Mouse (Mus musculus) B cell, adult 2 months (primary cell): ENCODE measurements at regions not wholly inside any gene's neighbourhood (a gene's known extent, or its start where the extent isn't known, plus 50 kb on each side); places are given as distances from the start of the nearest gene placed in this dataset.

Experiments
- DNase-seq, 2 experiments: peaks; one replicate each; pipeline ENCODE4 v3.0.0; 2022

- DNase-seq, result no peak
Observed at GRCm38 (mm10) chr15:97577196-97577595, 128.4 kb downstream of the Rpap3 start.

DNA sequence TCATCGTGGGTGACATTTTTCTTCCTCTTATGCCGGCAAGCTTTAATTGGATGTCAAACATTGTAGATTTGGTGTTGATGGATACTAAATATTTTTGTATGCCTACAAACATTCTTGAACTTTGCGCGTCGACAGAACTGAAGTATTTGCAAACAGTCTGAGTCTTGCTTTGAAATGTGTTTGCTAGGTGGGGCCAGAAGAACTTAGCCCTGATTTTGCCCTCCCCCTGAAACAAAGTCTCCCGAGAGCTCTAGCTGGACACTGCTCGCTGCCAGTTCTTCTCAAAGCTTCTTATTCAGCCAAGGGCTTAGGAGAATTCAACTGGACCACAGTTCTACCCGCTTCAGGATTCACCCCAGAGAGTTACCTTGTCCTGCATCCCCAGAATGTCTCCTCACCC, 133.0 kb downstream of the Rpap3 start:
- DNase-seq, result no peak

- DNase-seq, result no peak
Observed at GRCm38 (mm10) chr15:97571885-97572284, 133.7 kb downstream of the Rpap3 start.

DNA sequence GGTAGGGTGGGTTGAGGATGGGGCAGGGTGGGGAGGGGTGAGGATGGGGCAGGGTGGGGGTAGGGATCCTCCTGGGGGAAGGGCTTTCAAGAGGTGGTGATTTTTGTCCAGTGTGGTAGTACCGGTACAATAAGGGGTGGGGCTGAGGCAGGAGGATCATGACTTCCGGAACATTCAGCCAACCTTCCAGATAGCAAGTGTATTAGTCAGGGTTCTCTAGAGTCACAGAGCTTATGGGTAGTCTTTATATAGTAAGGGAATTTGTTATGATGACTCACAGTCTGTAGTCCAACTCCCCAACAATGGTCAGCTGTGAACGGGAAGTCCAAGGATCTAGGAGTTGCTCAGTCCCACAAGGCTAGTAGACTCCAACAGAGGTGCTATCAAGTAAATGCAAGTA, 145.5 kb downstream of the Rpap3 start:
- DNase-seq, result no peak

- DNase-seq, result no peak
Observed at GRCm38 (mm10) chr15:97558725-97559124, 146.9 kb downstream of the Rpap3 start.

GRCm38 (mm10) chr15:97548354-97548753, 157.3 kb downstream of the Rpap3 start:
- no peak for DNase-seq

GRCm38 (mm10) chr15:97545034-97545433, 160.6 kb downstream of the Rpap3 start:
- DNase-seq, result peak; percentile 9 to 12

DNA sequence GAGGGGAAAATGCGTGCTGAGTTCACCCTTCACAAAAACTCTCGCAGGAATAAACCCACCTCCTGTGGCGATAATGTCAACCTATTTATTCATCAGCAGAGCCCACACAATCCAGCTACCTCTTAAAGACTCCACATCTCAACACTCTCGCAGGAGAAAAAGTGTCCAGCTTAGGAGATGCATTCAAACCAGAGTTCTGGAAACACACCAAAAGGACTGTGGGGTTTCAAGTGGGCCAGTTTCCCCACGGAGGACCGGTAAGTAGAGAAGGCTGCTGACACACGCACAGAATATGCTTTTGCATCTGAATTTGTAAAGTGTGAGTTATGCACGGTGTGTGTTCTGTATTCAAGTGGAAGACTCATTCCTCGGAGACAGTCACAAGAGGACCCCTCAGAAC, 164.0 kb downstream of the Rpap3 start:
- DNase-seq, result no peak

- DNase-seq, result no peak
Observed at GRCm38 (mm10) chr15:97536145-97536544, 169.5 kb downstream of the Rpap3 start.

- DNase-seq, result no peak
Observed at GRCm38 (mm10) chr15:97534878-97535277, 170.7 kb downstream of the Rpap3 start.

- no peak for DNase-seq
Observed at GRCm38 (mm10) chr15:97533553-97534291, 171.9 kb downstream of the Rpap3 start.

DNA sequence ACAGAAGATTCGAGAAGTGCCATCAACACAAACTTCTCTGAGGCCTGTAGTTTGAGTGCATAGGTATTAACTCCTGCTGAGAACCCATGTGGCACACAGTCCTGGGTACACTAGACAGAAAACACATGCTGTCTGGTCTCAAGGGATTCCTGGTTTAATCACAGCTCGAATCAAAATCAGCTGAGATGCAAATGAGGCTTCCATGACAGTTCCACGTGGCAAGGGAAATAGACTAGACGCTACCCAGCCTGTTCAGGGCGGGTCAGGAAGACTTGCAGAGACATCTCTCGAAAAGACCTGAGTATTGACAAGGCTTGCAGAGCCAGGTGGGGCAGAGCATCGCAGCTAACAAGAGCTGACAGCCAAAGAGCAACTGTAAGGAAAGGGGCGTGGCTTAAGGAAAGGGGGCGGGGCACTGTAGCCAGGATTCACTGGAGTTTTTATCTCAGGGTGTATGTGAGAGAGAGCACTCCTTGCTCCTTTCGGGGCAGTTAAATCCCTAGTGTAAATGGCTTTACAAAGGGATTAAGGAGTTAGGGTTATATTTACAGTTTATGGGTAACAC, 173.2 kb downstream of the Rpap3 start:
- peak; percentile 62 to 65 for DNase-seq

- no peak for DNase-seq
Observed at GRCm38 (mm10) chr15:97528291-97529050, 177.2 kb downstream of the Rpap3 start.

DNA sequence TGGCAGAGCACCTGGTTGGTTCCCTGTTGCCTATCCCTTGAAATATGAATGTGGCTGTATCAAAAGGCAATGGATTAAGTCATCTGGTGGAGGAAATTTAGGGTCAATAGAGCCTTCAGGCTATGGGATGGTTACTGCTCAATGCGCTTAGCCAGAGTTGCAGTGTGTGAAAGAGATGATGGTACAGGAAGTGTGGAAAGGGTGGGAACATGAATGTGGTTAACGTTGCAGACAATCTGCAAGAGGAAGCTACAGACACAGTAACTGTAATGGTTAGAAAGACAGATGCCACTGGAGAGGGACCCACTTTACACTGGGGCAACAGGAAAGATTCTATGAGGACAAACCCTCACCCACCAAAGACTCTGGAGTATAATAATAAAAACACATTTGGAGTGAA, 185.2 kb downstream of the Rpap3 start:
- no peak for DNase-seq

GRCm38 (mm10) chr15:97519919-97520345, 185.7 kb downstream of the Rpap3 start:
- no peak for DNase-seq

- DNase-seq, result no peak
Observed at GRCm38 (mm10) chr15:97517926-97518325, 187.7 kb downstream of the Rpap3 start.

GRCm38 (mm10) chr15:97517188-97517587, 188.4 kb downstream of the Rpap3 start:
- no peak for DNase-seq

- DNase-seq, result no peak
Observed at GRCm38 (mm10) chr15:97515773-97516172, 189.9 kb downstream of the Rpap3 start.

DNA sequence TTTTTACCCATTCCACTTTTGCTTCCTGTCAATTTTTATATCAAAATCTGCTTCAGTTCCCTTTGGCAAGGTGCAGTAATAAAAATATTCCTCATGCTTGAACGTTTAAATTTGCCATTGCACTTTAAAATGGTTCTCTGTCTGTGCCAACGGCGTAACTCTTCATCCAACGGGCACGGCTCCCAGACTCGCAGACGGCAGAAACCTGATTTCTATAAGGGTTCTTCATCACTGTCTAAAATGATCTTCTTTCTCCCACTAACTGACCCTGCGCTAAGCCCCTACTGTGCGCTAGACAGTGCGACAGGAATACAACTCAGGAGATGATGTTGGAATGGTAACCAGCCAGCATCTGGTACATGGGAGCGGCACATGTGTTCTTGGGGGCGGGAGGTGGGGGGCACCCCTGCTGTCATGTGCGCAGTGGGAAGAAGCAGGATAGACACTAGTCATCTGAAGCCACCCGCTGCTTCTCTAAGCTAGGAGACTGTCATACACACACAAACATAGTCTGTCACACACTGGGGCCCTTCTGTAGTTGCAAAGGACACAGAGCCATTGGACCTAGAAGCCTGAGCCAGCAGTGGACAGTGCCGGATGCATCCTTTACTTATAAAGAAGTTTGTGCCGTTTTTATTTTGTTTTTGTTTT, 197.8 kb downstream of the Rpap3 start:
- DNase-seq, result no peak

DNA sequence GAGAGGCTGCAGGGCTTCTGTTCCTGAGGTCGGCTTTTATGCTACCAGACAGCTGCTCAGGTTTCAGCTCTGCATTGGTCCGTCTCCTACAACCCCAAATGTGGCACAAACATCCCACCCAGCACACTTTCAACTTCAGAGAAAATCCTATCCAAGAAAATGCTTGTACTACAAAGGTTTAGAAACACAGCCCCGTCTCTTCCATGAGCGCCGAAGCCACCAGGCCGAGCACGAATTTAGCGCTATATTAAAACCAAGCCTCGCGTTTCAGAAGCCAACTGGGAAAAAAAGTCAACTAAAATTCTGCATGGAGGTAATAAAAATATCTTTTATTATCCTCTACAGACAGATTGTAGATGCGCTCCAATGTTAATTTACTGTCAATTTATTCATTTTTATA, 198.4 kb downstream of the Rpap3 start:
- DNase-seq, result no peak

DNA sequence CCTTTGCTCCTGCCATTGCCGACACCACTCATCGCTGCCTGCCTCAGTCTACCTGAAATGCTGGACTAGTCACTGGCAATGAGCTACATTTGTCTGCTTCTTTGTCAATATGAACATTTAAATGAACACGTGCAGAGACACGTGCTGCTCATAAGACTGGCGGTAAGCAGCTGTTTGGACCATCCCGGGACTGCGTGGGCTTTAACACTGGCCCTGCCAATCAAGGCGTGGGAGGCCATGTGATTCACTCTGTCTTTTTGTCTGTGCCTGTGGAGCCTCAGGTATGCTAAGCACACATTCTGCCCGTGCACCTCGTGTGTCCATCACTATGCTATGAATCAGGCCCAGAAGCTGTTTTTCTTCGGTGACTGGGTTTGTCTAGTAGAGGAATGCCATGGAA, 199.9 kb downstream of the Rpap3 start:
- DNase-seq, result no peak

DNA sequence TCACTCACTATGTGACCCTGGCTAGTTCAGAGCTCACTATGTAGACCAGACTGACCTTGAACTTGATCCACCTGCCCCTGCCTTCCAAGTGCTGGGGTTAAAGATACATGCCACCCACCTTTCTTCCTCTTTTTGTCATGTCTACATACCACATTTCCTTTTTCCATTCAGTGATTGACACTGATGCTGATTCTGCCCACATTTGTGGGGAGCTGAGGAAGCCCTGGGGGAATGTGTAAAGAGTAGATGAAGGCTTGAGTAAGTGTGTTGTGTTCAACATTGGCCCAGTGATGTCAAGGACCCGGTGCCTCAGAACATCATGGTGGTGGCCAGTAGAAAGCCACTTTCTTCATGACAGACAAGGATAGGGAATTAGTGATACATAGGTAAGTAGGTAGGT, 201.3 kb downstream of the Rpap3 start:
- peak; percentile 13 to 25 for DNase-seq

GRCm38 (mm10) chr15:97502056-97502455, 203.6 kb downstream of the Rpap3 start:
- no peak for DNase-seq

GRCm38 (mm10) chr15:97501420-97501819, 204.2 kb downstream of the Rpap3 start:
- no peak for DNase-seq
